Mouse (Mus musculus): ENCODE measurements at regions not wholly inside any gene's neighbourhood (a gene's known extent, or its start where the extent isn't known, plus 50 kb on each side); places are given as distances from the start of the nearest gene placed in this dataset.

- DNase-seq, result peak; percentile 9
These were observed 271.6 kb downstream of the Gm826 start for GRCm38 (mm10) chr2:160062148-160062937.

- DNase-seq, result no peak
These were observed 273.9 kb downstream of the Gm826 start for GRCm38 (mm10) chr2:160060091-160060490.

GRCm38 (mm10) chr2:160057211-160057610 lies 276.8 kb downstream of the Gm826 start:
- DNase-seq, result no peak

GRCm38 (mm10) chr2:160054411-160054810 lies 279.6 kb downstream of the Gm826 start:
- no peak for DNase-seq

GRCm38 (mm10) chr2:160048286-160048685 lies 285.7 kb downstream of the Gm826 start:
- DNase-seq, result no peak

GRCm38 (mm10) chr2:160046881-160047543 lies 286.9 kb downstream of the Gm826 start:
- no peak for DNase-seq

- DNase-seq, result no peak
These were observed 289.4 kb downstream of the Gm826 start for GRCm38 (mm10) chr2:160044591-160044990.

GRCm38 (mm10) chr2:160044184-160044583 lies 289.8 kb downstream of the Gm826 start:
- DNase-seq, result no peak

- no peak for DNase-seq
These were observed 304.5 kb downstream of the Gm826 start for GRCm38 (mm10) chr2:160029432-160029831.

GRCm38 (mm10) chr2:160028459-160028858 lies 305.5 kb downstream of the Gm826 start:
- DNase-seq, result no peak

GRCm38 (mm10) chr2:160025911-160026310 lies 308.1 kb downstream of the Gm826 start:
- no peak for DNase-seq

GRCm38 (mm10) chr2:160021541-160021940 lies 312.4 kb downstream of the Gm826 start:
- no peak for DNase-seq

- no peak for DNase-seq
These were observed 313.1 kb downstream of the Gm826 start for GRCm38 (mm10) chr2:160020876-160021275.

- no peak for DNase-seq
These were observed 316.7 kb downstream of the Gm826 start for GRCm38 (mm10) chr2:160017020-160017812.

- no peak for DNase-seq
These were observed 322.5 kb downstream of the Gm826 start for GRCm38 (mm10) chr2:160011421-160011820.

- DNase-seq, result no peak
These were observed 331.3 kb downstream of the Gm826 start for GRCm38 (mm10) chr2:160002695-160003094.

GRCm38 (mm10) chr2:160000449-160000848 lies 333.5 kb downstream of the Gm826 start:
- no peak for DNase-seq

GRCm38 (mm10) chr2:159997395-159997794 lies 336.6 kb downstream of the Gm826 start:
- peak; percentile 5 for DNase-seq

- no peak for DNase-seq
These were observed 339.5 kb downstream of the Gm826 start for GRCm38 (mm10) chr2:159994490-159994889.

- DNase-seq, result no peak
These were observed 347.2 kb downstream of the Gm826 start for GRCm38 (mm10) chr2:159986719-159987118.

- no peak for DNase-seq
These were observed 352.3 kb downstream of the Gm826 start for GRCm38 (mm10) chr2:159981694-159982093.

- no peak for DNase-seq
These were observed 383.6 kb downstream of the Gm826 start for GRCm38 (mm10) chr2:159950369-159950768.

- no peak for DNase-seq
These were observed 384.9 kb downstream of the Gm826 start for GRCm38 (mm10) chr2:159949046-159949445.

- DNase-seq, result no peak
These were observed 403.2 kb downstream of the Gm826 start for GRCm38 (mm10) chr2:159930744-159931143.

Data from thymus, postnatal 4 days (tissue).